Mouse (Mus musculus) heart, postnatal 0 days (tissue): ENCODE measurements around the gene Ccdc190.

Source experiments
- CTCF ChIP-seq: IDR thresholded peaks from 2 replicates; pipeline ENCODE4 v1.5.1; 2016; ENCODE audit warnings: antibody characterized with exemption, control low read depth, low read depth
- EP300 ChIP-seq: IDR thresholded peaks from 2 replicates; pipeline ENCODE4 v1.6.1; 2016; ENCODE audit warnings: antibody characterized with exemption, low read depth

DNA sequence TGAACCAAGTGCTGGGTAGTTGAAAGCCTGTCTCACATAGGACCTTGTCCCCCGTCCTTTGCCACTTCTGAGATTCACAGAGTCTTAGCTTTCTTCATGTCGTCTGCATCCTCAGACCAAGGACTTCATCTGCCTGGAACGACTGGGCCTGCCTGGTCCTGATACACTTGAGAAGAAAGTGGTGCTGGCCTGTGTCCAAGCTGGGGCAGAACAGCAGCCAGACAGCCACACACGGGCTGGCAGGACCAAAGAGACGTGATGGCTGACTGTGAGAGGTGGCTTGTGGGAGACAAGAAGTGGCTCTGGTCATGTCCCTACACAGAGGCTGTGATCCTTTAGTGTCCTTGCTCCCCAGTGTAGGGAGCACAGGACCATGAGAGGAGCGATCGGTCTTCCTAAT, 17.7 kb upstream of the Ccdc190 start:
- TF ChIP-seq CTCF (no peak), EP300 (no peak)
